Mouse (Mus musculus): ENCODE measurements around the gene Fam71e1.

- TF ChIP-seq CTCF (IDR thresholded peaks at IDR 0.05) (no peak), EP300 (IDR thresholded peaks at IDR 0.05) (no peak)
These were observed 35.8 kb downstream of the Fam71e1 start, which contains the start of gene Spib for GRCm38 (mm10) chr7:44531946-44532732.

Data from lung, postnatal 0 days (tissue).